Mouse (Mus musculus) stomach, postnatal 0 days (tissue): ENCODE measurements around the gene Slc25a10. TPM values are rescaled to one million over a fixed set of nuclear protein-coding genes. Genes with fewer than 3 reads are reported as not detected.
A peak's percentile ranks its signal among the peaks of the same experiment; 100 is the strongest.

Experiments
- ATAC-seq: fragments of 200-750 bp; cut with Nextera tagmentation; 2 replicates; pipeline ENCODE4 v1.8.0; 2017; ENCODE audit not compliant: low FRiP score, low TSS enrichment
- DNase-seq: peaks from one replicate; pipeline ENCODE4 v3.0.0-alpha.2; 2016; ENCODE audit warnings: low spot score
- H3K27ac ChIP-seq: fragments of 300-500 bp; sonication (generic); replicated peaks from 2 replicates; pipeline ENCODE4 v1.5.1; 2014; ENCODE audit warnings: mild to moderate bottlenecking, control low read depth
- H3K27me3 ChIP-seq: fragments of 300-500 bp; sonication (generic); 2 replicates; pipeline ENCODE4 v1.6.1; 2014; ENCODE audit warnings: low read length; ENCODE audit not compliant: control insufficient read depth, insufficient read depth
- H3K36me3 ChIP-seq: fragments of 300-500 bp; sonication (generic); 2 replicates; pipeline ENCODE4 v1.6.1; 2014; ENCODE audit warnings: low read length, mixed read lengths; ENCODE audit not compliant: control insufficient read depth, insufficient read depth
- H3K4me1 ChIP-seq: fragments of 300-500 bp; sonication (generic); replicated peaks from 2 replicates; pipeline ENCODE4 v1.6.1; 2014; ENCODE audit warnings: antibody characterized with exemption; ENCODE audit not compliant: control insufficient read depth, insufficient read depth
- H3K4me2 ChIP-seq: fragments of 300-500 bp; sonication (generic); replicated peaks from 2 replicates; pipeline ENCODE4 v1.6.1; 2014; ENCODE audit warnings: low read depth, mild to moderate bottlenecking, control low read depth, moderate library complexity
- H3K4me3 ChIP-seq: fragments of 300-500 bp; sonication (generic); 2 replicates; pipeline ENCODE4 v1.5.1; 2014; ENCODE audit warnings: low read depth, low read length, control low read depth
- H3K9ac ChIP-seq: fragments of 300-500 bp; sonication (generic); 2 replicates; pipeline ENCODE4 v1.6.1; 2014; ENCODE audit warnings: mild to moderate bottlenecking, low read length, control low read depth, mixed read lengths
- H3K9me3 ChIP-seq: fragments of 300-500 bp; sonication (generic); 2 replicates; pipeline ENCODE4 v1.6.1; 2016; ENCODE audit warnings: low read length; ENCODE audit not compliant: control insufficient read depth
- CTCF ChIP-seq: IDR thresholded peaks from 2 replicates; pipeline ENCODE4 v1.5.1; 2016; ENCODE audit warnings: antibody characterized with exemption, low read depth, mild to moderate bottlenecking, moderate library complexity
- EP300 ChIP-seq: optimal IDR thresholded peaks from 2 replicates; pipeline ENCODE3; 2016; ENCODE audit warnings: antibody characterized with exemption
- WGBS: fragments of 180-500 bp; shearing (Covaris S2); extraction: QIAGEN DNeasy Blood & Tissue Kit; methylation state at CpG from one replicate; pipeline ENCODE4 v1.1.7; 2014; 5-methylcytosine and 5-hydroxymethylcytosine counted together
- polyA plus RNA-seq: library from polyadenylated mRNA; unstranded; fragments of >200 nt; fragmentation: Nextera tagmentation; extraction: Ambion mirVana; gene quantifications from 2 replicates; pipeline ENCODE4 v1.2.1, GENCODE M21; 2015

Slc25a10 gene
- polyA plus RNA-seq, 1 experiment from 2014 or later, result 86.1 TPM

DNA sequence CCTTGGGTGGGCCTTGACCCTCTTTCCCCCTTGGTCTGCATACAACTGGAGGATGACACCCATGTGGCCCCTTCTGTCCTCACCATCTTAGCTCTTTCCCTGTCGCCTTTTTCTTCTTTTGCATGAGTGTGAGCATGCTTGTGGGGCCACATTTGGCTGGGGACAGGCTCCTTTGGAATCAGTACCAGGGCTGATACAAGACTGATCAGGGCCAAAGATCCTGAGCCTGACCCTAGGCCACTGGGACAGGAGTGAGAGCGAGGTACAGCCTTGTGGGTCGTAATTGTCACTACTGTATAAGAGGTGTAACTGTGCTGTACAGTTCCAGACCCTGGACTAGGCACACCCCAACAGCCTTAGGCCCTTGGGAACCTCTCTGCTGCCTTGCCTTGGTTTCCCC is 2.3 kb downstream of the Slc25a10 start:
- no peak for DNase-seq
- Histone ChIP-seq H3K4me3 (no peak overlapping the region), H3K27me3 (no peaks in the 10 kb centered on the region), H3K9ac (no peak overlapping the region), H3K4me2 (peak overlapping the region; percentile 91; the same call in 1 of the 2 replicates), H3K4me1 (peaks cover 14% of the 10 kb centered on the region), H3K9me3 (no peaks in the 10 kb centered on the region), H3K36me3 (peaks cover 16% of the 10 kb centered on the region), H3K27ac (no peak overlapping the region)
- 76% methylated on average over 3 of the region's 3 CpGs for WGBS
- TF ChIP-seq EP300 (no peak), CTCF (no peak)
- no peak for ATAC-seq

DNA sequence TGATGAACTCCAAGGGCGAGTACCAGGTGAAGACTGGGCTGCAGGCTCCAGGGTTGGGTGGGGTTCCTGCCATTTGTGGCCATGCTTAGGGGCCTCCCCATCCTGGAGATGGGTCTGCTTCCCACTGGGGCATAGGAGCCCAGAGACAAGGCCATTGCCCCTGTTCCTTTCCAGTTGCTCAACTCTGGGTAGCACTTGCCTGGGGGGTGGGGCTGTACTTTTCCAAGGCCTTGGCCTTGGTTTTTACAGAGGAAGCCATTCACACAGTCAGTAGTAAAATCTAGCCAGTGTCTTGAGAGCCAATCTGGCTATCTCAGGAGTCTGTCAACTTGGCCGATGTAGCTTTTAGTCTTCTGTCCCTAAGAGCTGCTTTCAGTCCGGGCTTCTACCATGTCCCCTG is 5.8 kb downstream of the Slc25a10 start:
- Histone ChIP-seq H3K4me3 (no peak overlapping the region), H3K4me2 (no peak overlapping the region), H3K36me3 (peaks cover 16% of the 10 kb centered on the region), H3K4me1 (peaks cover 5% of the 10 kb centered on the region; the same call in 1 of the 2 replicates), H3K27me3 (no peaks in the 10 kb centered on the region), H3K27ac (no peak overlapping the region), H3K9ac (no peak overlapping the region), H3K9me3 (no peaks in the 10 kb centered on the region)
- ATAC-seq (no peak), DNase-seq (no peak)
- TF ChIP-seq CTCF (no peak), EP300 (no peak)
- 97% methylated on average over 3 of the region's 3 CpGs for WGBS

DNA sequence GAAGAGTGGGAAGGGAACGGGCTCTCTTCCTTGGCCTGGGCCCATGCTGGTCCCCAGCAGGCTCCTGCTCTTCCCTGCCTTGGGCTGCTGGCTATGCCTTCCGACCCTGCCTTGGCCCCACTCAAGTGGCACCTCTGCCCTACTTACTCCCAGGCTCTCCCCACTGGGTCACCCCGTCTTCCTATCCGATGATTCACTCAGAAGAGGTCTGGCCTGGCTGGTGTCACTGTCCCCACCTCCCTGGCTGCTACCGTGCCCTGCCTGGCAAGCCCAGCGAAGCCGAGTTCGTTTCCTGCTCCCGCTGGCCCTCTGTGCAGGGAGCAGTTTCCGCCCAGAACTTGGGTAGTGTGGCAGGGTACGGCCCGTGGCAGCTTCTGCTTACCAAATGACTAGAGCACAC is 6.6 kb downstream of the Slc25a10 start:
- 85% methylated on average over 12 of the region's 12 CpGs for WGBS
- H3K36me3 ChIP-seq, result peaks cover 16% of the 10 kb centered on the region

DNA sequence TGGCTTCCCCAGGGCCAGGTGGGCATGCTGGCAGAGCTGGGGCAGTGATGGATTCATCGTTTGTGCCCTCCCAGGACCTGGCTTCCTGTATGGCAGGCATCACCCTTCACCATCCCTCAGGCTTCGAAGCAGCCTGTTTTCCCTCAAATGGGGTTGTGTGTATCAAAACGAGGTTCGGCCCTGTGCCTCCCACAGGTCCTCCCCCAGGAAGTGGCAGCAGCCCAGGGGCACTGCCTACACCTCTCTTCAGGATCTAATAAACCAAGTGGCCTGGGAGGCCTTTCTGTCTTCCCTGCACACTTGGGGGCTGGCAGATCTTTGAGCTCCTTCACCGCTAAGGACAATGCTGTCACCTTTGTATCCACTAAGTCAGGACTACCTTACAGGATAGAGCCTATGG is 7.3 kb downstream of the Slc25a10 start:
- WGBS, result 82% methylated on average over 5 of the region's 5 CpGs
- H3K9me3 ChIP-seq, result no peaks in the 10 kb centered on the region
- DNase-seq, result no peak
- H3K4me1 ChIP-seq, result no peaks in the 10 kb centered on the region
- H3K9ac ChIP-seq, result no peak overlapping the region
- TF ChIP-seq EP300 (no peak), CTCF (no peak)
- no peak overlapping the region for H3K4me3 ChIP-seq
- H3K4me2 ChIP-seq, result no peak overlapping the region
- 0 out of 2 replicates have a peak overlapping the region, but pooled peaks have one; percentile 79 for H3K27ac ChIP-seq
- H3K36me3 ChIP-seq, result peaks cover 16% of the 10 kb centered on the region
- no peak for ATAC-seq
- H3K27me3 ChIP-seq, result no peaks in the 10 kb centered on the region

More for the DNA sequence above, 6.6 kb downstream of the Slc25a10 start:
- no peak for TF ChIP-seq CTCF
- TF ChIP-seq EP300, result no peak
- Histone ChIP-seq H3K9ac (no peak overlapping the region), H3K27me3 (no peaks in the 10 kb centered on the region), H3K9me3 (no peaks in the 10 kb centered on the region), H3K4me3 (no peak overlapping the region), H3K27ac (peak overlapping the region; percentile 49; the same call in 1 of the 2 replicates), H3K4me1 (0 out of 2 replicates have a peak, but pooled peaks cover 2% of the 10 kb centered on the region), H3K4me2 (no peak overlapping the region)
- ATAC-seq, result peak; percentile 36
- DNase-seq, result peak; percentile 56

DNA sequence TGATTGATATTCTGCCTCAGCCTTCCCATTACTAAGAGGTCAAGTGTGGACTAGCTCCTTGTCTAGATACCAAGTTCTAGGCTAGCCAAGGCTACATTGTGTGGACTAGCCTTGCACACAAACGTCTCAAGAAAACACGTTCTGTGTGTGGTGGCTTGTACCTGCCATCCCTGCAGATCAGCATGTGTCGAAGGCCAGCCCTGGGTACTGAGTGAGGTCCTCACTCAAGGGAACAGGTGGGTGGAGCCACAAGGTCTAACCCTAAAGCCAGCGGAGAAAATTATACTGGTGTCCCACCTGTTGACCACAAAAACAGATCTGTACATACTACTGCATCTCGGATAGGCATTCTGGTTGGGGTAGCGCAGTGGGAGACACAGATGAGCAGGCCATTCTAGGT is 8.3 kb downstream of the Slc25a10 start:
- Histone ChIP-seq H3K4me3 (no peak overlapping the region), H3K27me3 (no peaks in the 10 kb centered on the region), H3K9ac (no peak overlapping the region), H3K4me1 (no peaks in the 10 kb centered on the region), H3K9me3 (no peaks in the 10 kb centered on the region), H3K4me2 (no peak overlapping the region), H3K27ac (peak overlapping the region; percentile 79), H3K36me3 (peaks cover 16% of the 10 kb centered on the region)
- no peak for DNase-seq
- no peak for TF ChIP-seq CTCF
- TF ChIP-seq EP300, result no peak
- 65% methylated on average over 6 of the region's 6 CpGs for WGBS
- ATAC-seq, result peak; percentile 11; the same call in 1 of the 2 replicates

DNA sequence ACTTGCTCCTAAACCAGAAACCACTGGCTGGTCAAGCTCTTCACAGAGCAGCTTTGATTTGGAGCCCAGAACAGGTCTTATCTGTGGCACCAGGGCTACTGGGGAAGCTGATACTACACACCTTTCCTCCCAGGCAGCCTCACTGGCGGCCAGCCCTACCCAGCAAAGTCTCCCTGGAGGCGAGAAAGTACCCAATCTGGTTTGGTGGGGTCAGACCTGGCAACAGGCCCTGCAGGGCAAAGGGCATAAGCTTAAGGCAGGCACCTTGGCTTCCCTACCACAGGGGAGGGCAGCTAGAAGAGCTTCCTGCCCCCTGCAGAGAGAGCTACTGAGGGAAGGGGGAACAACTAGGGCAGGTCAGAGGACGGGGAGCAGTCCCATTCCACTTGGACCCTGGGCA is 8.7 kb downstream of the Slc25a10 start:
- no peak overlapping the region for H3K4me2 ChIP-seq
- peak; percentile 85 for ATAC-seq
- DNase-seq, result peak; percentile 93
- H3K4me3 ChIP-seq, result no peak overlapping the region
- H3K4me1 ChIP-seq, result no peaks in the 10 kb centered on the region
- H3K27ac ChIP-seq, result peak overlapping the region; percentile 79
- H3K9ac ChIP-seq, result peak overlapping the region; percentile 31; the same call in 1 of the 2 replicates
- no peaks in the 10 kb centered on the region for H3K27me3 ChIP-seq
- peaks cover 16% of the 10 kb centered on the region for H3K36me3 ChIP-seq
- no peaks in the 10 kb centered on the region for H3K9me3 ChIP-seq
- TF ChIP-seq CTCF (peak; percentile 1; the same call in 1 of the 2 replicates), EP300 (peak; percentile 18)
- WGBS, result 14% methylated on average over 3 of the region's 3 CpGs
